Mouse (Mus musculus): ENCODE data around the gene Agfg1.
"Not testable (repeated sequence)": the region's sequence is repeated elsewhere in the genome, so short reads cannot be mapped to it uniquely, and the experiment has no call there.

The Agfg1 gene

DNA sequence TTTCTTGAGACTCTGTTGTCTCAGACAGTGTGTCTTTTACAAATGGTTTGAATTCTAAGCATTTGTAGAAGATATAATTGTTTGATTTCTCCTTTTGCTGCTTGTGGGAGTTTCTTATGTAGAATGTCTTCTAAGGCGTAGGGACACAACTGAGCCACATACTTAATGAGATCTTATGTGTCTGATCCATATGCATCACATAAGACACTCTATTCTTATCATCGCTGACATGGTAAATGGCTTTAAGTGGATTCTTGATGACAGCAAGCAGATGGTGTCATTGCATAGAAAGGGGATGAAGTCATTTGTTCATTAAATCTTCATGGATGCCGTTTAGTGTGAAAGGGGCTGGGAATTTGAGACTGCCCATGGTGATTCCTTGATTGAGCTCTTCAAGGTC is 66.6 kb downstream of the Agfg1 start:
- peak; percentile 22 for DNase-seq (ENCODE audit: low read depth, low spot score)

DNA sequence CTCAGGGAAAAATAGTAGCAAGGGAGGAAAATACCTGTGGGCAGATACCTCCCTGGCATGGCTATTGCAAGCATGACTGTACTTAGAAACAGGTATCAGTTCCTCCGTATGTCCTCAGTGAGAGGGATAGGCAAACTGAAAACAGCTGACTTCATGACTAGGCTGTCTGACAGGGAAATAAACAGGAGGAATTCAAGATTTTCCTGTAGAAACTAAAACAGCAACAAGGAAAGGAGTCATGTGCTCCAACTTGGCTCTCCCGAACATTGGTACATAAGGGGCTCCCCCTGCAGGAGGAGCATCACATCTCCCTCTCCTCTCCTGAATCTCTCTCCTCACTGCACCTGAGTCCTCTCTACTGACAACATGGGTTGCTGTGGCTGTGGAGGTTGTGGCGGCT is 73.7 kb downstream of the Agfg1 start, which contains the start of gene A030005L19Rik:
Gene A030005L19Rik (plus strand): TSS at position 301 of the 400 bp plus-strand sequence.
- DNase-seq (ENCODE audit: low read depth, low spot score), result no peak

DNA sequence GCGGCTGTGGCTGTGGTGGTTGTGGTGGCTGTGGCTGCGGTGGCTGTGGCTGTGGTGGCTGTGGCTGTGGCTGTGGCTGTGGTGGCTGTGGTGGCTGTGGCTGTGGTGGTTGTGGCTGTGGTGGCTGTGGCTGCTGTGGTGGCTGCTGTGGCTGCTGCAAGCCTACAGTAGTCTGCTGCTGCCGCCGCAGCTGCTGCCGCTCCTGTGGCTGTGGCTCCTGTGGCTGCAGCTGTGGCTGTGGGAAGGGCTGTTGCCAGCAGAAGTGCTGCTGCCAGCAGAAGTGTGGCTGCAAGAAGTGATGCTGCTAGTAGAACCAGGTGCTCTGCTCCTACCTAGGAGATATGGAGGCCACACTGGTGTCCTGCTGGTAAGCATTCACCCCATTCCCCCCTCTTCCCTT is 74.2 kb downstream of the Agfg1 start:
- not testable (repeated sequence) for DNase-seq (ENCODE audit: low read depth, low spot score)

DNA sequence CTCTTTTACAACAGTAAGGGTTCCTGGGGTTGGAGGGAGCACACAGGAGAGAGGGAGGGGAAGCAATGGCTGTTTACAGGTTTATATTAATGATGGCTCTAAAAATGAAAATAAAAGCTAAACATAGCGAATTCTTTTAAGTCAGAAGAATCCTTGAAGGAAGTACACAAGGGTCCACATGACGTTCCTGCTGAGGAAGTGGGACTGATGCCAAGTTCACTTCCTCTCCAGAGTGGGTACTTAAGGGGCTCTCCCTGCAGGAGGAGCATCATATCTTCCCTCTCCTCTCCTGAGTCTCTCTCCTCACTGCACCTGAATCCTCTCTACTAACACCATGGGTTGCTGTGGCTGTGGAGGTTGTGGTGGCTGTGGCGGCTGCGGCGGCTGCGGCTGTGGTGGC is 85.4 kb downstream of the Agfg1 start, which contains the start of gene A030014E15Rik:
Gene A030014E15Rik (plus strand): TSS at position 268 of the 400 bp plus-strand sequence.
- DNase-seq (ENCODE audit: low read depth, low spot score), result no peak

DNA sequence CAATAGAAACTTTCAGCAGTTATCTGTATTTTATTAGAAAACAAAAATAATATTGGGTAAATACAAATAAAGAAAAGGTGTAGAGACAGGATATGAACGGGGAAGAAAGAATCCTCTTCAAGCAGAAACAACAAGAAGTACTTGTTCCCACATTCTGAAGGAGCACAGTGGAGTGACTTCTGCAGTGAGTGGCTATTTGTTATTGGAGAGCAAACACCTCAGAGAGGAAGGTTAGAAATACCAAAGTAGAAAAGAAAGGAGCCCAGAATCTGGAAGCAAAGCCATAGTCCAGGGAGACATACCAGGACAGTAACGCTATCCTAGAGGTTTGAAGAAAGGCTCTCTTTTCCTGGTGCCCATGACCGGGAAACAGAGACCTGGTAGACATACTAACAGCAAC is 91.3 kb downstream of the Agfg1 start:
- DNase-seq (ENCODE audit: low read depth, low spot score), result not testable (repeated sequence)

DNA sequence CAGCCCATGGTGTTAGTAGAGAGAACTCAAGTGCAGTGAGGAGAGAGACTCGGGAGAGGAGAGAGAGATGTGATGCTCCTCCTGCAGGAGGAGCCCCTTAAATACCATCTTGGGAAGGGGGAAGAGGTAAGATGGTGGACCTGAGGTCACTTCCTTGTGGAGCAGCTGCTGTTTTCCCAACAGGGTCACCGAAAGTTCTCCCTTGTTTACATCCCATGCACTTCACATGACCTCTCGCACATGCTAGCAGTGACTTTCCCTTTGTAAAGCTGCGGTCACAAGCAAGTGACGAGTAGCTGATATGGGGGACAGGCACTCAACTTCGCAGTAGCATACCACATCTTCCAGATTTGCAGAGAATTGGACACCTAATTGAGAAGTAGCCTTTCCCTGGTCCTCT is 92.0 kb downstream of the Agfg1 start, which contains the start of gene Gm6217:
Gene Gm6217 (minus strand): TSS at position 74 of the 400 bp plus-strand sequence.
- not testable (repeated sequence) for DNase-seq (ENCODE audit: low read depth, low spot score)

DNA sequence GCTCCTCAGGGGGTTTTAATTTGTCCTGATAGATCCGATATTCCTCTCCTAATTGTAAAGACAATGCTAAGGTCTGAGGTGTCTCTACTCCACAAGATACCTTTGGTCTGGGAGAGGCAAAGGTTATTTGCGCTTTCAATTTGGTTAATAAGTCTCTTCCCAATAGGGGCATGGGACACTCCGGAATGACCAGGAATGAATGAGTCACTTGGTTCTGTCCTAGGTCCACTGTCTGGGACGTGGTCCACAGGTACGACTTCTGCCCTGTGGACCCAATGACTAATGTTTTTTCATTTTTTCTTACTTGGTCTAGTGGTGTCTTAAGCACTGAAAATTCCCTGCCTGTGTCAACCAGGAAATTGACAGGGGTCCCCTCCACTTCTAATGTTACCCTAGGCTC is 99.4 kb downstream of the Agfg1 start:
- no peak for DNase-seq (ENCODE audit: low read depth, low spot score)

DNA sequence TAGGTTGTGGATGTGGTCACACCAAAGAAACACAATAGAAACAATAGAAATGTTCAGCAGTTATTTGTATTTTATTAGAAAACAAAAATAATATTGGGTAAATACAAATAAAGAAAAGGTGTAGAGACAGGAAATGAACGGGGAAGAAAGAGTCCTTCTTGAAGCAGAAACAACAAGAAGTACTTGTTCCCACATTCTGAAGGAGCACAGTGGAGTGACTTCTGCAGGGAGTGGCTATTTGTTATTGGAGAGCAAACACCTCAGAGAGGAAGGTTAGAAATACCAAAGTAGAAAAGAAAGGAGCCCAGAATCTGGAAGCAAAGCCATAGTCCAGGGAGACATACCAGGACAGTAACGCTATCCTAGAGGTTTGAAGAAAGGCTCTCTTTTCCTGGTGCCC is 103.2 kb downstream of the Agfg1 start:
- not testable (repeated sequence) for DNase-seq (ENCODE audit: low read depth, low spot score)

DNA sequence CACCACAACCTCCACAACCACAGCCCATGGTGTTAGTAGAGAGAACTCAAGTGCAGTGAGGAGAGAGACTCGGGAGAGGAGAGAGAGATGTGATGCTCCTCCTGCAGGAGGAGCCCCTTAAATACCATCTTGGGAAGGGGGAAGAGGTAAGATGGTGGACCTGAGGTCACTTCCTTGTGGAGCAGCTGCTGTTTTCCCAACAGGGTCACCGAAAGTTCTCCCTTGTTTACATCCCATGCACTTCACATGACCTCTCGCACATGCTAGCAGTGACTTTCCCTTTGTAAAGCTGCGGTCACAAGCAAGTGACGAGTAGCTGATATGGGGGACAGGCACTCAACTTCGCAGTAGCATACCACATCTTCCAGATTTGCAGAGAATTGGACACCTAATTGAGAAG is 104.0 kb downstream of the Agfg1 start, which contains the start of gene A030003K21Rik:
Gene A030003K21Rik (minus strand): TSS at position 94 of the 400 bp plus-strand sequence.
- DNase-seq (ENCODE audit: low read depth, low spot score), result not testable (repeated sequence)

DNA sequence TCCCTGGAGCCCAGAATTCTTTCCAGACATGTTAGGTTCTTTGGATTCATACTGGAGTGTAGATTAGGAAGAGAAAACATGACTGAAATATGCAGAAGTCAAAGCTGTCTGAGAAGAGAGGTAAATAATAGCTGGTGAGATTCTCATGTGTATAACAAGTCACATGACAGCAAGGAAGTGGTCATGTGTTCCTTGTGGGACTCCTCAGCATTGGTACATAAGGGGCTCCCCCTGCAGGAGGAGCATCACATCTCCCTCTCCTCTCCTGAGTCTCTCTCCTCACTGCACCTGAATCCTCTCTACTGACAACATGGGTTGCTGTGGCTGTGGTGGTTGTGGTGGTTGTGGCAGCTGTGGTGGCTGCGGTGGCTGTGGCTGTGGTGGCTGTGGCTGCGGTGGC is 106.7 kb downstream of the Agfg1 start:
- not testable (repeated sequence) for DNase-seq (ENCODE audit: low read depth, low spot score)

DNA sequence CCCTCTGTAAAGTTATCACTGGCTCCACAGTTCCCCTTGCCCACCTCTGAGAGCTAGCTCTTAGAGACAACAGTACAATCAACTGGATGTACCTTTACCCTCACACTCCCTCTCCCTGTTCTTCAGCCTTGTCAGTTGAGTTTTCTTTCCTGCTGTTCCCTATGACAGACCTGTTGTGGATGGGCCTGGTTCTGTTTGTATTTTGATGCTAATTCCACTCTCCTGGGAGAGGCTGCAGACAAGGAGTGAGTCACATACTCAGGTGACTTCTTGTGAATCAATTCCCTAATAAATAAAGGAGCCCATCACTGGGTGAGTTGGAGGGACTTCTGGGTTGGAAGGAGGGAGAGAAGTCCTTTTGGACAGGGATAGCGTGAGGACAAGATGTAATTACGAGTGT is 109.3 kb downstream of the Agfg1 start:
- DNase-seq (ENCODE audit: low read depth, low spot score), result no peak
